Mouse (Mus musculus) erythroblast, embryonic 14.5 days (primary cell): ENCODE data around the gene Fgd5.

Experiments
- GATA1 ChIP-seq: IDR thresholded peaks from 2 replicates; pipeline ENCODE4 v1.6.1; 2012; ENCODE audit warnings: low read length, inconsistent platforms, mixed read lengths
- TAL1 ChIP-seq: IDR thresholded peaks from 3 replicates; pipeline ENCODE4 v1.6.1; 2012; ENCODE audit warnings: low read length, inconsistent platforms, mixed read lengths

DNA sequence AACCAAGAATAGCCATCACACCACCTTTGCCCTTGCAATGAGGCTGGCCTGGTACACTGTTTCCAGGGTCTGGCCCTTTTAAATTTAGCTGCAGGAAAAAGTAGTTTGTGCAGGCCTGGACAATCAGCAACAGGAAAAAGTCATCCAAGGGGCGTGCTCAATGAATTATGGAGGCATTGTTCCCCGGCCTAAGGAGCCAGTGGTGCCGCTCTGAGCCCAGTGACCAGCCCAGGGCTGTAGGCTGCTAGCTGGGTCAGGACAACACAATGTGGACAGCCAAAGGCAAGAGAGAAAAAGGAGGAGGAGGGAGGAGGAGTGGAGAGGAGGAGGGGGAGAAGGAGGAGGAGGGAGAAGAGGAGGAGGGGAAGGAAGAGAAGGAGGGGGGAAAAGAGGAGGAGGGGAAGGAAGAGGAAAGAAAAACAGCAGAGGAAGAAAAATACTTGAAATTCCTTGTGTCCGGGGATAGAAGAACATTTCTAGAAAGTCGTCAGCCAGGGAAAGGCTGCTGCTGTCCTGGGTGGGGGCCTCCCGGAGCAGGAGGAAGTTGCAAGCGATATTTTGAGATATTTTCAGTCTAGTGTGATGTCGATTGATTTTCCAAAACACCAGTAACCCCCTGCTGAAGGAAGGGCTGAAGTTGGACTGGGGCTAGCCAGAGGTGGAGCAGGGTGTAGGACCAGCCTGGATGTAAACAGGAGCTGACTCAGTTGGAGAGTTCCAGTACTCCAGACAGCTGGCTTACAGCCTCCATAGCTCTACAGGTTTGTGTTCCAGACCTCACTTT lies 18.5 kb upstream of the Fgd5 start:
- TF ChIP-seq GATA1 (no peak), TAL1 (no peak)
